Mouse (Mus musculus) heart, adult 11 months (tissue): ENCODE data around the gene Usp19.

Experiments
- DNase-seq: peaks from one replicate; pipeline ENCODE4 v3.0.0; 2022

Usp19 gene

DNA sequence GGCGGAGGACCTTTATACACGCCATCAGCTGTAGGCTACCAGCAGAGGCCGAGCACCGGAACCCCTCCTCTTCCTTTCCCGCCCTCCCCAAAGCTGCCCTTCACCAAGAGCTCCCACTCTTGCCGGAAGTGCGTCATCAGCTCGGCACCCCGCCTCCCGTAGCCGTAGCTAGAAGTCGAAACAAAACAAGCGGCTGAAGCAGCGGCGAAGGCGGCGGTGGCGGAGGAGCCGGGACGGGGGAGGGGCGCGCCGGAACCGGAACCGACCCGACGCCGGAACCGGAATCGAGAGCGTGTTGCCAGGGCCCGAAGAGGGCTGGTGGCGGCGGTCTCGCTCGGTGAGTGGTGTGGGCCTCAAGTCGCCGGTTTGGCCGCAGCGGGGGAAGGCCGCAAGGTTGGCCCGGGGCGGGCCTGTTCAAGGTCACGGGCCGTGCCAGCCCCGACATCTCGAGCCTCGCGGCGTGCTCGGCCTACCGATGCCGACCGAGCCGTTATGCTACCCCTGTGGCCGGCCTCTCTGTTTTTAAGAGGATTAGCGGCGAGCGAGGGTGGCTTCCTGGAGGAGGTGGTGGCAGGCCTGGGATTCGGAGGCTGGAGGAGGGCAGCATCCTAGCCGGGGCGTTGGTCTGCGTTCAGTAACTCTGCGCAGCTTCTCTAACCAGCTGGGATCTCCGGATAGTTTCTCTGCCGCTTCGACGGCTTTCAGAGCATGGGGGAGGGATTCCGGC lies at the start of gene Usp19:
Gene Usp19 (plus strand): TSS at position 44 of the 727 bp plus-strand sequence.
- peak; percentile 100 for DNase-seq

DNA sequence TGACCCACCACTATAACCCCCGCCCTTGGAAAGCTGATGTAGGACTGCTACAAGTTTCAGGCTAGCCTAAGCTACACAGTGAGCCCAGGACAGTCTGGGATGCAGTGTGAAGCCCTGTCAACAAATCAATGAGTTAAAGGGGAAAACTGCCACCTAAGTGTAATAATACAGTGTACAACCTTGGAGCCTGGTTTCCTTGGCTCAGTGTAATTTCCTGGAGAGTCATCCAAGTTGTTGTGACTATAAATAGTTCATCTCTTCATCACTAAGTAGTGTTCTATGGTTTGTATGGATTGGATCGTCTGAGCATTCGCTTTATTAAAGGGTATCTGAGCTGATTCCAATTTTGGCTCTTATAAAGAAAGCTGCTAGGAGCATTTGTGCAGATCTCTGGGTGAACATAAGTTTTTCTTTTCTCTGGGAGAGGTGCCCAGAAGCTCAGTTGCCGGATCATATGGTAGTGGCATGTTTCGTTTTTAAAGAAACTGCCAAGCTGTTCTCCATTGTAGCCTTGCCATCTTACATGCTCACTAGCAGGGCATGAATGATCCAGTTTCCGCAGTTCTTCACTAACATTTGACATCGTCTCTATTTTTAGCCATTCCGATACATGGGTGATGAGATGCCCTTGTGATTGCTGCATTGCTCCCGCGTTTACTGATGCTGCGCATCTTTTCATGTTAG lies 49.0 kb upstream of the Usp19 start:
- DNase-seq: no peak

DNA sequence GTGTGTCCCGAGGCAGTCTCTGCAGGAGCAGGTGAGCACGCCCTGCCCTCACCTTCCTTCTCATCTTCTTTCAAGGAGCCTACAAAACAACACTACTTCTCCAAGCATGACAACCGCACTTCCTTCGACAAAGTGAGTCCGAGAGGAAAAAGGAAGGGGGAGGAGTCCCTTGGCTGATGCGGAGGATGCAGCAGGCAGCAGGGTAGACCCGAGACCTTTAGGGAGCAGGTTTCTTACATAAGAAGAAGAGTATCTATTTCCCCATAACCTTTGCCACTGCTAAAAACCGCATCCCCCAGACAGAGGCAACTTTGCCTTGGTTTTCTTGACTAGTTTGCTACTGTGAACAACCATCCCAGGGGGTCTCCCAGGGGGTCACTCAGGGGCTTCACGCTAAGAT lies 45.3 kb upstream of the Usp19 start:
- DNase-seq: no peak

GRCm38 (mm10) chr9:108449860-108450259 lies 40.5 kb upstream of the Usp19 start:
- peak; percentile 93 for DNase-seq

DNA sequence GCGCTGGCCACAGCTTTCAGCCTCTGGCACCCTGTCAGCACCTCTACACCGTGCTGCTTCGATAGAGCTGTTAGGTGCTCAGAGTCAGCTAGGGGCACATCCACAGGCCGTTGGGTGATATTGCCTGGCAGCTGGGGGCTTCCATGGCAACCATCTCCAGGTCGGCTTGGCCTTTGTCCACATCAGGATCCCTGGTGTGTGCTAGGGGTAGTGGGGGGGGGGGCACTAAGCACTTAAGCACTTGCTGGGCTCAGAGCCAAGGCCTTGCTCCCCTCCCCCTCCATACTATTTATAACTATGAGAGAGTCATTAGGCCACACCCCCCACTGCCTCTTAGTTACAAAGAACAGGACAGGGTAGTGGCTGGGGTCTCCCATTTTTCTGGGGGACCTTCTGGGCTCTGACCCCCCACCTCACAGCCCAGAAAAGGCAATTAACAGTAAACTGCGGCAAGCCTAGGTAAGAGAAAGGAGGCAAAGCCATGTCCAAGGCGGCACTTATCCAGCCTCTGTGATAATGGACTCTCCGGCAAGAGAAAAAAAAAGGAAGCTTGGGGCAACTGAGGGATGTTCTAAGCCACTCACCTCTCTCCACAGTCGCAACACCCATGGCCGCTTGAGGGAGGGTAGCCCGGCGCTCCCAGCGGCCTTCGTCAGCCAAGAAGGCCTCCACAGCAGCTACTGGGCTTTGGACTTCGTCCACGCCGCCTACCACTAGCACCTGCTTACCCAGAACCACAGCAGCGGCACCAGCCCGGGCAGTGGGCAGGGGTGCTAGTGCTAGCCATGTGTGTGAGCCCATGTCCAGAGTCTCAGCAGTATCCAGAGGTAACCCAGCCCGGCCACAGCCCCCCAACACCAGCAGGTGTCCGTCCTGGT lies 39.9 kb upstream of the Usp19 start:
- peak; percentile 91 for DNase-seq

- DNase-seq: peak; percentile 91
These were observed 39.3 kb upstream of the Usp19 start for GRCm38 (mm10) chr9:108451170-108451493.

GRCm38 (mm10) chr9:108451519-108452160 lies 38.8 kb upstream of the Usp19 start:
- DNase-seq: no peak

DNA sequence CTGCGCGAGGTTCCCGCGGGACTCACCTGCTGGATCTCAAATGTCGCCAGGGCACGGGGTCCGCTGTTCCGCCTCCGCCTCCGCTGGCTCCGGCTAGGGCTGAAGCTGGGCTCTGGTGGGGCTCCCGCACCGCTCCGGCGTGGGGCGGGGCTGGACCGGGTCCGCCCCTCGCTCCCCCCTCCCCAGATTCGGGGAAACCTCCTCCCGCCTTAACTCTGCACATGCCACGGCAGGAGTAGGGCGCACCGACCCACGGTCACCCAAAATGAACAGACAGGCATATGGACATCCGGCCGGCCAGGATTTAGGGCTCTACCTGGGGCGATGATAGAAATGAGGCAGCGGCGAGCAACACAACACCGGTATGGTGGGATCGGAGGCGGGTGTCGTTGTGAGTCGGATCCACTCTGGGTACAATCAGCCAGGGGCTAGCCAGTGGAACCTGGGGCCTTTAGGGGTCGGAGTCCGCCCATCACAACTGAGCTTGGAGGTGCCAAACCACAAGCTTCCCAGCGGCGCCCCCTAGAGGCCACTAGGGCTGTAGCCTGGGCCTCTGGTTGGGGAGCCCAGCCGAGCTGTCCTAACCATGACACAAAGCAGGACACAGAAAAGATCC lies 38.0 kb upstream of the Usp19 start:
- DNase-seq: peak; percentile 98

DNA sequence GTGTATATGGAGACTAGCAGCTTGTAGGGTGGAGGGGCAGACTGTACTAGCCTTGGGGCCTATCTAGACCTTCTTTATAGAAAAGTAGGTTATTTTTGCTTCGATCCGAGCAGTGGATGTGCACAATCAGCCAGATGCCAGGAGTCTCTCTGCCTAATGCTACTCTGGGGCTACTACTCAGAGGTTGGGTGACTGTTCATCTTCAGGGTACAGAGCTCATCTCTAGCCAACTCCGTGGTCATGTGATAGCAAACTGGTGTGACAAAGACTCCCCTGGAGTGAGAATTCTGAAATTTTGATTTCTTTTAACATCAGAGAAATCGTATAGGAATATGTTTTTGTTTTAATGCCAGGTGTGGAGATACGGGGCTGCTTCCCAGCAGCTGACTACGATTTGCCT lies 37.5 kb upstream of the Usp19 start:
- no peak for DNase-seq

- no peak for DNase-seq
These were observed 36.9 kb upstream of the Usp19 start for GRCm38 (mm10) chr9:108453458-108453857.

GRCm38 (mm10) chr9:108454429-108454828 lies 36.0 kb upstream of the Usp19 start:
- no peak for DNase-seq

- peak; percentile 60 for DNase-seq
These were observed 34.4 kb upstream of the Usp19 start for GRCm38 (mm10) chr9:108455747-108456571.

DNA sequence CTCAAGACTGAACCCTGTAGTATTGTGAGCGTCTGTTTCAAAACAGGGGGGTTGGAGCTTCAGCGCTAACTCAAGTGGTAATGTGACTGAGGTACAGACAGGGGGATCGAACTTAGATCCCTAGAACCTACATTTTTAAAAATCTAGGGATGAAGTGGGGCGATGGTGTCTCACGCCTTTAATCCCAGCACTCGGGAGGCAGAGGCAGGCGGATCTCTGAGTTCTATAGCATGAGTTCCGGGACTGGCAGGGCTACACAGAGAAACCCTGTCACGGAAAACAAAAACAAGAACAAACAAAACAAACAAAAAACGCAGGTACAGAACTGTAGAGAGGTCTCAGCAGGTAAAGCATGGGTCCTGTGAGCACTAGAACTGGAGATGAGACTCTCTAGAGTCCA lies 33.4 kb upstream of the Usp19 start:
- DNase-seq: peak; percentile 66

DNA sequence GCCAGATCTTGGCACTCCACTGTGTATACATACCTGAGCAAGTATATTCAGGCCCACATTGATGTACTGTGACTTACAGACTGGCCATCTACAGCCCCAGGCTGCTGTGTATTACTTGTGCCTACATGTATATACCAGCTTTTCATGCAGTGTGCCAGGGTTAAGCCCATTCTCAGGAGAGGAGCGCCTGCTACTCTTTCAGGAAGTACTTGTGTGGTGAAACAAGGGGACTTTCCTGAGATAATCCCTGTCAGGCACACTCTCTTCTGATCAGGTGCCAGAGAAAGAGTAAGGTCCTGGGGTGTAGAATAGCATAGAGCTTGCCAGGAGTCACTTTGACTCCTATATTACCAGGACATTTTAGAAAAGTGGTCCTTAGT lies 30.5 kb upstream of the Usp19 start:
- DNase-seq: peak; percentile 91

- peak; percentile 99 for DNase-seq
These were observed 29.9 kb upstream of the Usp19 start, which contains the start of gene Ccdc71 for GRCm38 (mm10) chr9:108460319-108461178. Gene Ccdc71 (plus strand): TSS chr9:108460527.

GRCm38 (mm10) chr9:108461181-108461631 lies 29.2 kb upstream of the Usp19 start, which contains the start of gene Klhdc8b:
Gene Klhdc8b (minus strand): TSS chr9:108461581.
- no peak for DNase-seq

DNA sequence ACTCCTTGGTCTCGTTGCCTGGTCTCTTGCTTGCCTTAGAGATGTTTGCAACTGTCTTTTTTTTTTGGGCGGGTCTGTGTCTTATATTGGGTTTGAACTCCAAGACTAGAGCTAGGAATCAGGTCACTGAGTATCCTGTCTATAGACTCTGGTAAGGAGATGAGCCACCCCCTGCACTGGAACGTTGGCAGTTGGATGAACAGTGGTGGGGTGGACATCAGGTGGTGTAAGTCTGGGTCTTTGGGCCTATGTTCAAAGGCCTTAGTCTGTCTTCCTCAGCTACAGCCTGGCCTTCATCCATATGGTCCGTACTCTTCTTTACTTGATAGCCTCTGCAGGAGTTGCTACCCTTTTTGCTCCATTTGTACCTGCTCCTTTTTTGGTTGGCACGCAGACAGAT lies 28.7 kb upstream of the Usp19 start:
- DNase-seq: peak; percentile 91

GRCm38 (mm10) chr9:108462192-108462591 lies 28.2 kb upstream of the Usp19 start:
- DNase-seq: peak; percentile 96

DNA sequence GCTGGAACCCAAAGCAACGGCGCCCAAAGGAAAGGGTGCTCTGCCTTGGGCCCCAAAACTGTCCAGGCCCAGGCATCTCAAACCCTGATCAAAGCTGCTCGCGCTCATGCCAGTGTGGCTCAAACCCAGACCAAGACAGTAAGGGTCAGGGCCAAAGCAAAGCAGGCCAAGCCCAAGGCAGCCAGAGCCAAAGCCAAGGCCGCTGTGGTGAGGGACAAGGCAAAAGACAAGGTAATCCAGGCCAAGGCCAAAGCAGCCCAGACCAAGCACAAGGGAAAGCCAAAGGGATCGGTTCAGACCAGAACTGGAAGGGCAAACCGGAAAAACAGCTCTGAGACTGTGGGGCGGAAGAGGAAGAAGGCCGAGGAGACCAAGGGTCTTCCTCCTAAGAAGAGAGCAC lies 26.7 kb upstream of the Usp19 start:
- peak; percentile 86 for DNase-seq

DNA sequence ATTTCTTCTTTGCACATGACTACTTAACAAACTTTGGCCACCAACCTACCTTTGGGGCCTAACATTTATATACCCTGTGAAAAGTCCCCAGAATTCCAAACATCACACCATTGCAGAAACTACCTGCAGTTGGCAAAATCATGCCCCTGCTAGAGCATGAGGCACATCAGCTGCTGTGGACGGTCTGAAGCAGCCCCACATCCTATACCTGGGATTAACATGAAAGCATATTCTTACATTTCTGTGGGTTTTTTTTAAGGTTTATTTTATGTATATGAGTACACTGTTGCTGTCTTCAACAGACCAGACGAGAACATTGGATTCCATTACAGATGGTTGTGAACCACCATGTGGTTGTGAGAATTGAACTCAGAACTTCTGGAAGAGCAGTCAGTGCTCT lies 24.2 kb upstream of the Usp19 start:
- peak; percentile 66 for DNase-seq

DNA sequence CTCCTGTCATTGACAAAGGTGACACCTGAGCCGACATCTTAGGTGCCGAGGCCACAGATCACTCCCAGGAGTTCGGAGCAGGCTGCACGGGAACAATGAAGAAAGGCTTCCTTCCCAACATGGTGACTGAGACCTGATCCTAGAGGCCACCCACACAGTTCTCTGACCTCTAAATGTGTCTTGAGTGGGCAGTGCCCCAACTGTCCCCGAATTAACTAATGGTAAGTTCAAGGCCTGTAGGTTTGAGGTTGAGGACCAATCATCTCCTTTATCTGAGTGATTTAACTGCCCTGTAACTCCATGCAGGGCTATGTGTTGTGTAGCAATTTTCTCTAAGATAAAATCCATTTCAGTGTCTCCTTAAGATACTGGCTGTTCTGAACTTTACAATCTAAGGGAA lies 21.0 kb upstream of the Usp19 start:
- no peak for DNase-seq
